Mouse (Mus musculus) liver, embryonic 16.5 days (tissue): ENCODE data around the gene Olfr467. TPM values are rescaled to one million over a fixed set of nuclear protein-coding genes. Genes with fewer than 3 reads are reported as not detected.
"Not testable (repeated sequence)": the region's sequence is repeated elsewhere in the genome, so short reads cannot be mapped to it uniquely, and the experiment has no call there.

Source experiments
- ATAC-seq: fragments of 200-750 bp; cut with Nextera tagmentation; 2 replicates; pipeline ENCODE4 v1.8.0; 2017; ENCODE audit warnings: low read depth, mild to moderate bottlenecking, moderate number of reproducible peaks, moderate library complexity
- H3K27ac ChIP-seq: fragments of 300-500 bp; sonication (generic); 2 replicates; pipeline ENCODE4 v1.5.1; 2014; ENCODE audit warnings: mild to moderate bottlenecking, low read length
- H3K27me3 ChIP-seq: fragments of 300-500 bp; sonication (generic); 2 replicates; pipeline ENCODE4 v1.6.1; 2014; ENCODE audit warnings: low read depth, low read length, mixed read lengths; ENCODE audit not compliant: control insufficient read depth, insufficient read depth
- H3K36me3 ChIP-seq: fragments of 300-500 bp; sonication (generic); 2 replicates; pipeline ENCODE4 v1.6.1; 2014; ENCODE audit warnings: mild to moderate bottlenecking; ENCODE audit not compliant: control insufficient read depth, insufficient read depth
- H3K4me1 ChIP-seq: fragments of 300-500 bp; sonication (generic); 2 replicates; pipeline ENCODE4 v1.6.1; 2014; ENCODE audit warnings: low read depth, low read length, mixed read lengths; ENCODE audit not compliant: control insufficient read depth
- H3K4me2 ChIP-seq: fragments of 300-500 bp; sonication (generic); 2 replicates; pipeline ENCODE4 v1.6.1; 2014; ENCODE audit warnings: low read depth, low read length, mixed read lengths
- H3K4me3 ChIP-seq: fragments of 300-500 bp; sonication (generic); 2 replicates; pipeline ENCODE4 v1.5.1; 2014; ENCODE audit warnings: low read depth, mild to moderate bottlenecking, low read length
- H3K9ac ChIP-seq: fragments of 300-500 bp; sonication (generic); 2 replicates; pipeline ENCODE4 v1.6.1; 2014; ENCODE audit warnings: low read depth, low read length
- H3K9me3 ChIP-seq: fragments of 300-500 bp; sonication (generic); replicated peaks from 2 replicates; pipeline ENCODE4 v1.6.1; 2016; ENCODE audit warnings: low read length; ENCODE audit not compliant: control insufficient read depth
- WGBS: fragments of 180-500 bp; shearing (Covaris S2); extraction: QIAGEN DNeasy Blood & Tissue Kit; methylation state at CpG from one replicate; pipeline ENCODE4 v1.1.7; 2014; ENCODE audit not compliant: insufficient replicate concordance; 5-methylcytosine and 5-hydroxymethylcytosine counted together
- polyA plus RNA-seq: library from polyadenylated mRNA; unstranded; fragments of >200 nt; fragmentation: Nextera tagmentation; extraction: Ambion mirVana; gene quantifications from 2 replicates; pipeline ENCODE4 v1.2.1, GENCODE M21; 2015

Olfr467 gene
- polyA plus RNA-seq, 1 experiment from 2014 or later, result not detected

DNA sequence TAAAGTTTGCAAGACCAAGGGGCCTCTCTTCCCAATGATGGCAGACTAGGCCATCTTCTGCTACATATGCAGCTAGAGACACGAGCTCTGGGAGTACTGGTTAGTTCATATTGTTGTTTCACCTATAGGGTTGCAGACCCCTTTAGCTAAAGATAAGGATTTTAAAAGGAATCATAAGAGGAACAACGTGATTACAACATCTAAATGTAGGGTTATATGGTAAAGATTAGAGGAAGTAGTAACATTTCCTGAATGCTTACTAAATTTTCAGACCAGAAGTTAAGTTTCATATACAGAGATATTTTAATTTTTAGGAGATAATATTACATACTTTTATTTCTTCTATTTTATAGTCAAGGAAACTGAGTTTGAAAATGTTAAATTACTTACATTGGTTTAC is 11.8 kb downstream of the Olfr467 start:
- not testable (repeated sequence) for H3K4me1 ChIP-seq, H3K9me3 ChIP-seq, H3K27me3 ChIP-seq, H3K27ac ChIP-seq, H3K36me3 ChIP-seq, ATAC-seq, H3K4me2 ChIP-seq, H3K9ac ChIP-seq, H3K4me3 ChIP-seq
- 28% methylated on average over 2 of the region's 2 CpGs for WGBS

DNA sequence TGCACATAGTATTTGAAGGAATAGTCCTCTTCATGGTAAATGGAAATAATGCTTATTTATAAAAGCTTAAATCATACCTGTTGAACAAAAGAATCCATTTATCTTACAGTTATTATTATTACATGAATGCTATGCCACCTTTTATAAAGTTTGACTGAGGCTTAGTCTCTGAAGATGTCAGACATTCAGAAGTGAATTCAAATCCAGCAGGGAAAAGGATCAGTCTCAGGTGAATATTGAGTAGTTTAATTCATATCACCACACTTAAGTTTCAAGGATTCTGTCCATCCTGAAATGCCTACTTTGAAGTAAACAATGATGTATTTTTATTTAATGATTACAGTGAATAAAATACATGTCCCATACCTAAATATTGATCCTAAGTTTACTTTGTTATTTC is 13.4 kb downstream of the Olfr467 start, which contains the start of gene Olfr469:
Olfr469 (minus strand) TSS at position 101 of the 400 bp plus-strand sequence.
- not testable (repeated sequence) for H3K9me3 ChIP-seq, H3K27ac ChIP-seq, ATAC-seq, H3K36me3 ChIP-seq, H3K4me1 ChIP-seq, H3K9ac ChIP-seq, H3K4me2 ChIP-seq, H3K27me3 ChIP-seq, H3K4me3 ChIP-seq

DNA sequence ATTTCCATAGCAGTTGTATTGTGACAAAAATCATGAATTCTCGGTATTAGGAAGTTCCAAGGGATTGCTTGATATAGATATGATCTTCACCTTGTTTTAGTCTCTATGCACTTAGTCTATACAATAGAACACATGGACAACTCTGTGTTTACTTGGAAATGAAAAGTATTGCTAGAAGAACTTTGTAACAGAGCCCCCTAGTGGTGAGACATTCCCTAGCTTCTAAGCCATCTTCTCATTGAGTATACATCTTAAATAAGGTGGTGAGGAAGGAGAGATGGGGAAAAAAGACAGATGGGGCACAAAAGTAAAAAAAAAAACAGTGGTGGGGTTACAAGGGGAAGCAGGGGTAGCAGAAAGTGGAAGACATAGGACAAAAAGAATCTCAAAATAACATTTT is 29.7 kb downstream of the Olfr467 start:
- Histone ChIP-seq H3K27ac (no peak overlapping the region), H3K4me2 (no peak overlapping the region), H3K4me3 (no peak overlapping the region), H3K9ac (no peak overlapping the region), H3K27me3 (no peaks in the 10 kb centered on the region), H3K9me3 (no peaks in the 10 kb centered on the region), H3K36me3 (no peaks in the 10 kb centered on the region), H3K4me1 (no peaks in the 10 kb centered on the region)
- WGBS, result 52% methylated on average over 1 of the region's 1 CpGs
- ATAC-seq, result no peak

DNA sequence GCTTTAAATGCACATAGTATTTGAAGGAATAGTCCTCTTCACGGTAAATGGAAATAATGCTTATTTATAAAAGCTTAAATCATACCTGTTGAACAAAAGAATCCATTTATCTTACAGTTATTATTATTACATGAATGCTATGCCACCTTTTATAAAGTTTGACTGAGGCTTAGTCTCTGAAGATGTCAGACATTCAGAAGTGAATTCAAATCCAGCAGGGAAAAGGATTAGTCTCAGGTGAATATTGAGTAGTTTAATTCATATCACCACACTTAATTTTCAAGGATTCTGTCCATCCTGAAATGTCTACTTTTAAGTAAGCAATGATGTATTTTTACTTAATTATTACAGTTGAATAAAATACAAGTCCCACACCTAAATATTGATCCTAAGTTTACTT is 35.3 kb downstream of the Olfr467 start, which contains the start of gene Olfr470:
Olfr470 (minus strand) TSS at position 101 of the 400 bp plus-strand sequence.
- not testable (repeated sequence) for H3K27ac ChIP-seq, H3K4me3 ChIP-seq, H3K4me1 ChIP-seq, H3K9me3 ChIP-seq, H3K27me3 ChIP-seq, H3K36me3 ChIP-seq, ATAC-seq, H3K4me2 ChIP-seq, H3K9ac ChIP-seq
- 51% methylated on average over 1 of the region's 1 CpGs for WGBS

Other genes starting within 250 kb of the Olfr467 start
- 1.0 and 1.3 TPM in 2 replicates for gene Olfml1, start 244.8 kb upstream of the Olfr467 start, polyA plus RNA-seq
- gene Ppfibp2, start 217.1 kb upstream of the Olfr467 start, polyA plus RNA-seq, result 4.2 and 4.6 TPM in 2 replicates
- not detected in 2 replicates for gene 5330417H12Rik, start 187.1 kb upstream of the Olfr467 start, polyA plus RNA-seq
- 0.08 TPM in 1 of 2 replicates, not detected in the other for gene Cyb5r2, start 54.2 kb upstream of the Olfr467 start, polyA plus RNA-seq
- gene Ovch2, start 11.1 kb upstream of the Olfr467 start, polyA plus RNA-seq, result not detected in 2 replicates
- not detected in 2 replicates for gene Olfr469, start 13.3 kb downstream of the Olfr467 start, polyA plus RNA-seq
- not detected in 2 replicates for gene Olfr470, start 35.2 kb downstream of the Olfr467 start, polyA plus RNA-seq
- not detected in 2 replicates for gene Olfr472, start 85.6 kb downstream of the Olfr467 start, polyA plus RNA-seq
- not detected in 2 replicates for gene Olfr473, start 118.2 kb downstream of the Olfr467 start, polyA plus RNA-seq
- gene Olfr474, start 142.4 kb downstream of the Olfr467 start, polyA plus RNA-seq, result not detected in 2 replicates
- gene Olfr476, start 152.5 kb downstream of the Olfr467 start, polyA plus RNA-seq, result not detected in 2 replicates
- not detected in 2 replicates for gene Olfr477, start 174.4 kb downstream of the Olfr467 start, polyA plus RNA-seq
- not detected in 2 replicates for gene Olfr478, start 221.7 kb downstream of the Olfr467 start, polyA plus RNA-seq
- not detected in 2 replicates for gene Olfr479, start 238.4 kb downstream of the Olfr467 start, polyA plus RNA-seq